Mouse (Mus musculus) left cerebral cortex, adult 11 months (tissue): Measurements from ENCODE around the gene Fam171a2.
A peak's percentile ranks its signal among the peaks of the same experiment; 100 is the strongest.
"Not testable (repeated sequence)": the region's sequence is repeated elsewhere in the genome, so short reads cannot be mapped to it uniquely, and the experiment has no call there.

ENCODE experiments used
- DNase-seq: peaks from one replicate; pipeline ENCODE4 v3.0.0; 2022; ENCODE audit warnings: low spot score

The Fam171a2 gene

GRCm38 (mm10) chr11:102434816-102435705 lies 12.4 kb downstream of the Fam171a2 start:
- no peak for DNase-seq

GRCm38 (mm10) chr11:102434406-102434805 lies 13.1 kb downstream of the Fam171a2 start:
- DNase-seq = peak; percentile 85

GRCm38 (mm10) chr11:102433866-102434265 lies 13.6 kb downstream of the Fam171a2 start:
- DNase-seq = no peak

GRCm38 (mm10) chr11:102432896-102433295 lies 14.6 kb downstream of the Fam171a2 start:
- DNase-seq = no peak

GRCm38 (mm10) chr11:102432115-102432843 lies 15.2 kb downstream of the Fam171a2 start:
- DNase-seq = no peak

GRCm38 (mm10) chr11:102431728-102432114 lies 15.8 kb downstream of the Fam171a2 start:
- DNase-seq = no peak

GRCm38 (mm10) chr11:102431018-102431645 lies 16.4 kb downstream of the Fam171a2 start:
- no peak for DNase-seq

DNA sequence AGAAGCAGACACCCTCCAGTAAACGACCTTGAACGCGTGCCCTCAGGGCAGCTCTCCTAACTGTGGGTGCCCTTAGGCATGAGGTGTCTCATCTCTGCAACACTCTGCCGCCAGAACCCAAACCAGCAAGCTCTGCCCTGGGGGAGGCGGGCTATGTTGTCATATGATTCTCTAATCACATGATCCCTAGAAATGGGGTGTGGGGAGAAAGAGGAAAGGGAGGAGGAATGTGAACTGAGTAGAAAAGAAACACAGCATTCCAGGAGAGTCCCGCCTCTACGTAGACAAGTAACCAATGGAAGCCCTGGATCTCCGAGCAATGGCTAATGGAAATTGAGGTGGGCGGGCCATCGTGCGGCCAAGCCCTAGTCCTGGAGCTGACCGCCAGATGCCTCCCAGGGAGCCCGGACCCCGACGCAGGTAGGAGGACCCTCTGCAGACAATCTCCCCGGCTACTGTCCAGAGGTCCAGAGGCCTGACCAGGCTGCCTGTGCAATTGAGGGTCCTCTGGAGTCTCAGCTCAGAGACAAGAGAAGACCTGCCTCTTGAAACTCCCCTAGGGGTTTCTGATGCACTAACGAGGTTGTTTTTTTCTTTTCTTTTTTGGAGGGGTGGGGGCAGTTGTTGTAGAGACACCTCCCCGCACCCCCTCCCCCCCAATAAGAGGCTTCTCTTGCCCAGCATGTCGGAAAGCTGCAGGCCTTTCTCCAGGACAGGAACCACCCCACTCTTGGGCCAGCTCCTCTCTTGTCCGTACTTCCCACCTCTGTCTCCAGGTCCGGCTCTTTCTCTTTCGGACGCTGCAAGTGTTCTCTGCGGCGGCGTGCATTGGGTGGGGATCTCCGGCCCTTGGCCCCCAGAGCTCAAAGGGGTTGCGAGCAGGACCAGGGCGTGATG lies 17.1 kb downstream of the Fam171a2 start, which contains the start of gene Grn:
TSS of gene Grn (plus strand) at position 195 of the 897 bp plus-strand sequence.
- DNase-seq = peak; percentile 96

DNA sequence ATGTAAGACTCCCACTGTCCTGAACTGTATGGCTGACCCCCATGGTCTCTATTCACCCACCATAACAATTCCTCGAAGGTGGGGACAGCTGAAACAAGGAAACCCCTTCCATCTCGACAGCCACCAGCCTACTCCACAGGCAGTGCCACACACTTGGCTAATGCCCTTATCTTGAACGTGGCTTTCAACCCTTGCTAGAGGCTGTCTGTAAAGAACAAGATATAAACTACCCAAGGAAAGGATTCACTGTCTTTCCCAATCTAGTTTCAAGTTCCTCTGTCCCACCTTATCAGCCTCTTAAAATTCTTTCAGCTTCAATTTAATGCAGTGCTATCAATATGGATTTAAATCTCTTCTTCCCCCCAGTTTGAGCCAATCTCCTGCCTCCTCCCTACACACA lies 17.9 kb downstream of the Fam171a2 start:
- no peak for DNase-seq

- no peak for DNase-seq
These were observed 18.4 kb downstream of the Fam171a2 start for GRCm38 (mm10) chr11:102428981-102429540.

DNA sequence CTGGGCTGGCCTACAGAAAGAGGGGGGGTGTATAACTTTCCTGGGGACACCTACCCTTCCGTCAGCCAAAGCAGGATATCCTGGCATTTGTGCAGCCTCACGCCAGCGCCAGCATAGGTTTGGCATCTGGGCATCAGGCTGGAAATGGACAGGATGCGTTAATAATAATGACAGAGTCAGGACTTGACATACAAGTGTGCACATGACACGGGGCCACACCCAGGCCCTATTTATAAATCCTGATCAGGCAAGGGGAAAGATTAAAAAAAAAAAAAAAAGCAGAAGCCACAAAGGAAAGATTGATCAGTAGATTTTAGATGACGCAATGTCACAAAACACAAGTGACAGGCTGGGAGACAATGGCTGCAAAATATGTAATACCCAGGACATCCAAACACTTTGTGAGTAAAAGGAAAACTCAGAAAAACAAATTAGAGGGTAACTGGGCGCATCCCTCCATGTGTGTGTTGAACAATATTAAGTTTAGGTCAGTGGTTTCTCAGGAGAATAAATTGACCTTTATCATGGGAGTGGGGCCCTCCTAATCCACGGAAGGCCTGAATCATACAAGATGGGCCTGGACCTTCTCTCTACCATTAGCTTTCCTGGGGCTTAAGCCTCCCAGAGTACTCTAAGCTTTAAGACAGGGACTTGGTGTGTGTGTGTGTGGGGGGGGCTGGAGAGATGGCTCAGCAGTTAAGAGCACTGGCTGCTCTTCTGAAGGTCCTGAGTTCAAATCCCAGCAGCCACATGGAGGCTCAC lies 21.7 kb downstream of the Fam171a2 start:
- DNase-seq = no peak

DNA sequence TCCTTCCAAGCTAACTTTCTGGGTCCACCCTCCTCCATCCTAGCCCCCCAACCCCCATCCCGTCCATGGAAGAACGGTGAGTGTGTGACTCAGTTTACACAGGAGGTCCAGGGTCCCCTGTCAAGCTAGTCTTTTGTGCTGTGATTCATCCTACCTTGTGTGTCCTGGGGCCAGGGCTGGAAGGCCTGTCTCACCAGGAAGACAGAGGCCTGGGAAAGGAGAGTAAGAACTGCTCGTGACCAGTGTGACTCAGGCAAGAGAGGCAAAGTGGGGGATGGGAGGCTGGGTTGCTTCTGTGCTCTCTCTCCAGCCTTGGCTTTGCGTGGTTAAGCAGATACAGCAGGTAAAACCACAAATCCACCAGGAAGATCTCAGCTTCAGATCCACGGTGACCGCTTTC lies 22.8 kb downstream of the Fam171a2 start:
- DNase-seq = no peak

DNA sequence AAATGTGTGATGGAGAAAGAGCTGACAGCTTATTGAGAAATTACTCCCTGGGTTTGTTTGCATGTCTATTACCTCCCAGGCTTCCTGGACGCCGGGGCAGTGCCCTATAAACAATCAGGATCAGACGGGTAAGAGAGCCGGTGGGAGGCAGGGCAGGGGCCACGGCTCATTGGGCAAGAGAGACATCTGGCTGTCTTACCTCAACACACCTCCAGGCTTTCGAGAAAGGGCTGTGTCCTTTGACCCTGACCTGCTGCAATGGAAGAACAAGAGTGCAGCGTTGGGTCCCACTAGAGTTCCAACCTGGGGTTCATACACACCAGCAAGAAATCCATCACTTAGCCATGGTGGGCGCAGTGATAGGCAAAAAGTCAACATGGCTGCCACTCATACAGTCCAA lies 25.9 kb downstream of the Fam171a2 start:
- DNase-seq = no peak

GRCm38 (mm10) chr11:102418887-102419286 lies 28.6 kb downstream of the Fam171a2 start:
- no peak for DNase-seq

GRCm38 (mm10) chr11:102417160-102417559 lies 30.3 kb downstream of the Fam171a2 start:
- no peak for DNase-seq

DNA sequence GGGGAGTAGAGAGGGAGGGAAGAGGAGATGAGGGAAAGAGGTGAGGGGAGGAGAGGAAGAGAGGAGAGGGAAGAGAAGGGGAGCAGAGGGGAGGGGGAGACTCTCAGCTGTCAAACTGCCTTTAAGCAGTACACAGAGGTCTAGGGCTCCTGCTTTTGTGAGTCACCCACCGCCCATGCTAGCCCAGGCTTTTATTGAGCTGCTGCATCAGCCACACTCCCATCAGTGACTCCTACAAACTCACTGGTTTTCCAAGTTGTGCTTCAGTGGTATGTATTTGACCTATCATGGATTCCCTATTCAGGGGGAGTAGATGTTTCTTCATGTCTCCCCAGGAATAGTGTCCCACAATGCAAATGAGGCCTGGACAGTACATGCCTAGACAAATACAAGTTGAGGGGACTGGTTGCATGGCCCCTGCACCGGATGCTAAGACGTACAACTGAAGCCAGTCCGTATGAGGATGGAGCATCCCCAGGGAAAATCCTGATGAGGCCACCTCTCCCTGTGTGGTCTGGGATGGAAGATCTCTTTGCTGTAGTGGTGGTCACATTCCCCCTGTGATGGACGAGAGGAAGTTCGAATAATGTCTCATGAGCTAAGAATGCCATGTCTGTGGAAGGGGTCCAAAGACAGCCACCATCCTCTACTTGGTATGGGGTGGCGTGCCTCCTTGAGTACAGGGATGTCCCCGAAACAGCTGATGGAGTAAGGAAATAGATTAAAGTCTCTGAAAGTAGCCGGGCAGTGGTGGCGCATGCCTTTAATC lies 32.3 kb downstream of the Fam171a2 start:
- no peak for DNase-seq

DNA sequence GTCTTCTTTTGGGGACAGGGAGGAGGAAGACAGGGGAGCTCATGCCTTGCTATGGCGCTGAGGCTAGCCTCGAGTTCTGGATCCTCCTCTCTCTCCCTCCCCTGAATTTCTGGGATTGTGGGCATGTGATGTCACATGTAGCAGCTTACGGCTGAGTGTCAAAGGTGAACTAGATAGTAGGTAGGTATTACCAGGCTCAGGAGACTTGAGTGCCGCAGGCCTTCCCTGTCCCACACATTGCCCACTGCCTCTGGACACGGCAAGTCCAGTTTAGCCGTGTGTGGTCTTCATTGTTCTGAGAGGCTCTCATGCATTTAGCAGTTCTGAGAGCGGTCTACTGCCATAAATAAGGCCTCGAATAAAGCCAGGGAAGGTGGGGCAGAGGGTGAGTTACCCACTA lies 34.4 kb downstream of the Fam171a2 start:
- DNase-seq = no peak

GRCm38 (mm10) chr11:102411704-102412103 lies 35.8 kb downstream of the Fam171a2 start:
- peak; percentile 82 for DNase-seq

- DNase-seq = no peak
These were observed 36.4 kb downstream of the Fam171a2 start for GRCm38 (mm10) chr11:102411061-102411460.

GRCm38 (mm10) chr11:102410345-102410744 lies 37.1 kb downstream of the Fam171a2 start:
- not testable (repeated sequence) for DNase-seq
